Mouse (Mus musculus) thymus, adult 2 months (tissue): Measurements from ENCODE around the gene Lrsam1. TPM values are rescaled to one million over a fixed set of nuclear protein-coding genes. Genes with fewer than 3 reads are reported as not detected.

Source experiments
- DNase-seq: peaks from one replicate; pipeline ENCODE4 v3.0.0; 2021
- H3K27ac ChIP-seq: fragments of 200-500 bp; 2 replicates; pipeline ENCODE4 v1.5.1; 2012; ENCODE audit warnings: low read length, control low read depth; ENCODE audit not compliant: control insufficient read depth, insufficient read depth
- H3K27me3 ChIP-seq: fragments of 200-500 bp; 2 replicates; pipeline ENCODE4 v1.6.1; 2012; ENCODE audit warnings: mild to moderate bottlenecking, low read length, moderate library complexity, mixed read lengths; ENCODE audit not compliant: control insufficient read depth, insufficient read depth
- H3K36me3 ChIP-seq: fragments of 200-500 bp; 2 replicates; pipeline ENCODE4 v1.6.1; 2012; ENCODE audit warnings: mild to moderate bottlenecking, low read length, moderate library complexity; ENCODE audit not compliant: control insufficient read depth, insufficient read depth
- H3K4me1 ChIP-seq: fragments of 200-500 bp; replicated peaks from 2 replicates; pipeline ENCODE4 v1.6.1; 2012; ENCODE audit warnings: low read length; ENCODE audit not compliant: control insufficient read depth, insufficient read depth
- H3K4me3 ChIP-seq: fragments of 200-500 bp; 2 replicates; pipeline ENCODE4 v1.5.1; 2012; ENCODE audit warnings: mild to moderate bottlenecking, low read length, control low read depth, moderate library complexity; ENCODE audit not compliant: control insufficient read depth, insufficient read depth
- CTCF ChIP-seq: fragments of 200-500 bp; IDR thresholded peaks from 2 replicates; pipeline ENCODE4 v1.5.1; 2012; ENCODE audit warnings: mild to moderate bottlenecking, control low read depth, low read length, moderate library complexity, borderline replicate concordance; ENCODE audit not compliant: control insufficient read depth, poor library complexity, insufficient read depth; ENCODE audit errors: extremely low read depth
- POLR2A ChIP-seq: fragments of 200-500 bp; IDR thresholded peaks from 2 replicates; pipeline ENCODE4 v1.6.1; 2012; ENCODE audit warnings: mild to moderate bottlenecking, low read length, control low read depth, moderate library complexity; ENCODE audit not compliant: control insufficient read depth, poor library complexity, insufficient read depth; ENCODE audit errors: extremely low read depth
- WGBS: fragments of 180-500 bp; shearing (Covaris S2); methylation state at CpG from one replicate; pipeline ENCODE4 v1.1.7; 2018; 5-methylcytosine and 5-hydroxymethylcytosine counted together
- polyA plus RNA-seq: library from polyadenylated mRNA; depleted of rRNA; stranded (reverse); fragments of >200 nt; gene quantifications from 2 replicates; pipeline ENCODE4 v1.2.3, GENCODE M21; 2012

The Lrsam1 gene
- polyA plus RNA-seq, 1 experiment: 15.3 TPM

DNA sequence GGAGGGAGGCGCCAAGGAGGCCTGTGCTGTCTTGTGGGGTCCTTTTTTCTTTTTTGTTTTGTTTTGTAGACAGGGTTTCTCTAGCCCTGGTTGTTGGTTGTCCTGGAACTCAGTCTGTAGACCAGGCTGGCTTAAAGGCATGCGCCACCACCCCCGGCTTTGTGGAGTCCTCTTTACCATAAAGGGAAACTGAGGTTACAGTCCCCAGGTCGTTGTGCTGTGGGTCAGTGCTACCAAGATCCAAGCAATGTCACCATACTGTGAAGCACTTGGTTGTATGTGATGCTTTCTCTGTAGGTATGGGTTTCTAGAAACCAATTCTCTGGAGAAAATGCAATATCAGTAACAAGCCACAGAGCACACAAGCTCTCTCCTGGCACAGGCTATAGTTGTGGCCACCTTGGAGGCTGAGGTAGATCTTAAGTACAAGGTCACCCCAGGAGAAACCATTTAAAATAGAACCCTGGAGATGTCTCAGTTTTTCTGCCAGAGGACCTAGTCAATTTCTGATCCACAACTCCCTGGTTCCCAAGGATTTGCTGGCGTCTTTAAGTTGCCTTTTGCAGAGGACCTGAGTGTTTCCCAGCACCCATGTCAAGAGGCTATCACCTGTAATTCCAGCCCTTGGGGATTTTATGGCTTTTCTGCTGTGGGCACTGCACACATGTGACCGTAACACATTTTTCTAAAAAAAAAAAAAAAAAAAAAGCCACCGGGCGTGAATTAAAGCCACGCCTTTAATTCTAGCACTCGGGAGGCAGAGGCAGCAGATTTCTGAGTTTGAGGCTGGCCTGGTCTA lies 3.4 kb upstream of the Lrsam1 start:
- peaks cover 25% of the 10 kb centered on the region for H3K4me1 ChIP-seq
- no peak overlapping the region for H3K4me3 ChIP-seq
- DNase-seq: no peak
- no peak overlapping the region for H3K27ac ChIP-seq
- no peak for TF ChIP-seq CTCF
- no peak for TF ChIP-seq POLR2A
- 70% methylated on average over 10 of the region's 10 CpGs for WGBS
- peaks cover 15% of the 10 kb centered on the region for H3K36me3 ChIP-seq
- no peaks in the 10 kb centered on the region for H3K27me3 ChIP-seq

DNA sequence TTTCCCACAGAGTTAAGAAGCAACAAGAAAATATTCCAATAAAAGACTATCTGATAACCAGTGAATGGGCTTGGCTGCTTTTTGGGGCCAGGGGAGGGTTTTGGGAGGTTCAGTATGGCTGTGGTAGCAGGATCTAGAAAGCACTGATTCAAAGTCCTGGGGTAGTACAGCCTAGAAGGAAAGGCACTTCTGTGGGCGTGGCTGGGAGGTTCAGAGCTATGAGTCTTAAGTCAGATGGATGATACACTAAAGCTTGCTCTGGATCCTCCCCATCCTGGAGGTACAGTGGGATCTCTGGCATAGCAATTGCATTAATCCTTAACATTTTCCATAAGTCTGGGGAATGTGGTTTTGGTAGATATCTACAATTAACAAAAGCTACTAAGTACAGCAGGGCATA lies 2.6 kb upstream of the Lrsam1 start:
- TF ChIP-seq POLR2A: no peak
- TF ChIP-seq CTCF: no peak
- Histone ChIP-seq H3K4me1 (peaks cover 25% of the 10 kb centered on the region), H3K4me3 (no peak overlapping the region), H3K27ac (no peak overlapping the region), H3K36me3 (peaks cover 15% of the 10 kb centered on the region), H3K27me3 (no peaks in the 10 kb centered on the region)
- 92% methylated on average over 1 of the region's 1 CpGs for WGBS
- DNase-seq: no peak

DNA sequence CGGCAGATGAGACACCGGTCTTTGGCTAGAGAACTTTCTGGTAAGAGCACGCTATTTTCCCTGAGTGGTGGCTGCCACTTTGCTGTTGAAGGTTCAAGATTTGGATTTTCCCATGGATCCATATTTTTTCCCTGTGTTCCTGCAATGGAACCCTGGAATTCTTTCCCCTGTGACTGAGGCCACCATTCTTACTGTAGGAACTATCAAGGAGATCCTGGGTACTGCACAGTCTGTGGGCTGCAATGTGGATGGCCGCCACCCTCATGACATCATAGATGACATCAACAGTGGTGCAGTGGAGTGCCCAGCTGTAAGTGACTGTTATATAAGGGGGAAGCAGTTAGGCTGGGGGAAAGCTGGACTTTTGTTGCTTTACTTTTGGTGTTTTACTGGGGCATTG lies 2.1 kb upstream of the Lrsam1 start:
- H3K27ac ChIP-seq: peak overlapping the region; percentile 84; the same call in 1 of the 2 replicates
- DNase-seq: no peak
- H3K4me1 ChIP-seq: peaks cover 25% of the 10 kb centered on the region
- 81% methylated on average over 4 of the region's 4 CpGs for WGBS
- peaks cover 15% of the 10 kb centered on the region for H3K36me3 ChIP-seq
- H3K27me3 ChIP-seq: no peaks in the 10 kb centered on the region
- no peak overlapping the region for H3K4me3 ChIP-seq
- no peak for TF ChIP-seq CTCF
- TF ChIP-seq POLR2A: no peak

DNA sequence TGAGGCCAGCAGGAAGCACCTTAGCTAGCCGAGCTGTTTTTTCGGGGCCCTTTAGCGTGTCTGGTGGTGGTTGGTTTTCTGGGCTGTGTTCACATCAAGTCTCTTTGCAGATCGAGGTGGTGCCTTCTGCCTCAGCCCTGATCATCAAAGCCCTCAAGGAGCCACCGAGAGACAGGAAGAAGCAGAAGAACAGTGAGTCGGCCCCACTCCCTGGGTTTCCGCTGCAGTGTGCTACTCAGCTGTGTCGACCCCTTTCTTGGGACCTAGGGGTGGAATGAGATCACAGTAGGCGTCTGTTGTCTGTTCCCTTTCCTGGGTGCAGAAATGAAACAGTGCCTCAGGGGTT lies 1.4 kb upstream of the Lrsam1 start:
- TF ChIP-seq POLR2A: no peak
- TF ChIP-seq CTCF: no peak
- peak; percentile 67 for DNase-seq
- H3K36me3 ChIP-seq: peaks cover 15% of the 10 kb centered on the region
- H3K27me3 ChIP-seq: no peaks in the 10 kb centered on the region
- H3K4me3 ChIP-seq: peak overlapping the region; percentile 89
- H3K4me1 ChIP-seq: peaks cover 25% of the 10 kb centered on the region
- H3K27ac ChIP-seq: peak overlapping the region; percentile 84
- 1% methylated on average over 9 of the region's 9 CpGs for WGBS

DNA sequence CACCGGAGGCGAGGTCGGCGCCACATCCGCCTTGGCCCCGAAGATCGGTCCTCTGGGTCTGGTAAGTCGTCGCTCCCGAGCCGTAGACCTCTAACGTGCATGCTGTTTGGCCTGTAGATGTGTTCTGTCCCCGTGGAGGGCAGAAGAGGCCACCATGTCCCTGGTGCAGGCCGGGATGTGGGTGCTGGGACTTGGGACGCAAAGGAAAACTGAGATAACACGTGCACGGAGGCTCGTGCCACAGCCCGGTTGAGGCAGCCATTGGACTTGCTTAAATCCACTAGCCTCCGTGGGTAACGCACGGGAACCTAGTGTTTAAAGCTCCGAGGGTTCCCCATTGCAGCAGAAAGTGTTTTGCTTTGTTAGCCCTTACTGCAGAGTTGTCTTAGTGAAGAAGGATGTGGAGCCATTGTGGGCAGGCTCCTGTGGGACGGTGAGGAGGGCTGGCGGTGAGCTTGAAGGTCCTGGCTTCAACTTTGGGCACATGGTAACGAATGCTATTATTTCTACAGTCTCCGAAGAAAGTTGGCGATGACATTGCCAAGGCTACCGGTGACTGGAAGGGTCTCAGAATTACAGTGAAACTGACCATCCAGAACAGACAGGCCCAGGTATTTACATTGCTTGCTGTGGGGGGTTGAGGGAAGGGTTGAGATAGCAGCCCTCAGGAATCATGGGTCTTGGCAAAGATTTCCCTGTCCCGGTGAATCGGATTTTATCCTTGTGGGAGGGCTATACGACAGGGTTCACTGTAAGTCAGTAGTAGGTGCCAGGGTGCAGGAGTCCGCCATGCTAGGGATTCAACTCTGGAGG lies 854 bp upstream of the Lrsam1 start:
- under 1% methylated on average over 33 of the region's 33 CpGs for WGBS

DNA sequence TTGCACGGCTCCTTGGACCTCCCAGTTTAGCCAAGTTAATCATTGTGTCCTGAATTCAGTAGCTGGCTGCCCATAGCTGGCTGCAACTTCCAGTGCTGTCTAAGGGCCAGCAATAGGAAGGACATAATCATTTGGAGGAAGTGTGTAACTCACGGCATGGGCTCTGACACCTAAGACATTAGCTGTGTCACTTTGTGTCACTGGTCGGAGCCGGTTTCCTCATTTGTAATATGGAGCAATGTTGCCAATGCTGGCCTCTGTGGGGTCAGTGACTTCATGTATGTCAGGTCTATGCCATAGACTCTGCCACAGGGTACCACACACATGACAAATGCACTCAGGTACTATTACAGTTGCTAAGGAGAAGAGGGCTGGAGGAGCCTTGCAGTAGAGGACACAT lies 1.1 kb downstream of the Lrsam1 start:
- no peak overlapping the region for H3K27ac ChIP-seq
- H3K27me3 ChIP-seq: no peaks in the 10 kb centered on the region
- H3K4me1 ChIP-seq: peaks cover 16% of the 10 kb centered on the region
- H3K36me3 ChIP-seq: peaks cover 15% of the 10 kb centered on the region
- no peak overlapping the region for H3K4me3 ChIP-seq
- DNase-seq: no peak
- WGBS: 91% methylated on average over 4 of the region's 4 CpGs
- no peak for TF ChIP-seq POLR2A

More for the DNA sequence above, 854 bp upstream of the Lrsam1 start:
- no peak for TF ChIP-seq POLR2A
- TF ChIP-seq CTCF: no peak
- H3K36me3 ChIP-seq: peaks cover 15% of the 10 kb centered on the region
- H3K4me1 ChIP-seq: peaks cover 22% of the 10 kb centered on the region
- H3K27ac ChIP-seq: peak overlapping the region; percentile 84
- no peaks in the 10 kb centered on the region for H3K27me3 ChIP-seq
- H3K4me3 ChIP-seq: peak overlapping the region; percentile 89
- no peak for DNase-seq

DNA sequence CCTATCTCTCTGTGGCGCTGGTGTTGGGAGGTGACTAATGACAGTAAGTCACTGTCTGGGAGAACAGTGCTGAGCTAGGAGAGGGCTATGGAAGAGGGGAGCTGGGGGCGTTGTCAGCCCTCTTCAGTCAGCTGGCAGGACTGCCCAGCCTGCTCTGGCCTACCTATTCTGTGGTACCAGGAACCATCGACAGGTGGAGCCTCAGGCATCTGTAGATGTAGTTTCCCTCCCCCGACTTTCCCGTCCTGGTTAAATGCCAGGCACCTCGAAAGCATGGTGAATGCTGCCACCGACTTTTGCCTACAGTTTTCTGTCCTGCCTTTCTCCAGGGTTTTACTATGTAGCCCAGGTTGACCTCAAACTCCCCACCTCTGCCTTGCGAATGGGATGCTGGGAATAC lies 4.1 kb downstream of the Lrsam1 start:
- H3K27me3 ChIP-seq: no peaks in the 10 kb centered on the region
- H3K36me3 ChIP-seq: no peaks in the 10 kb centered on the region
- 68% methylated on average over 8 of the region's 8 CpGs for WGBS
- DNase-seq: no peak
- peaks cover 5% of the 10 kb centered on the region for H3K4me1 ChIP-seq
- TF ChIP-seq POLR2A (no peak), CTCF (no peak)
- H3K4me3 ChIP-seq: no peak overlapping the region
- H3K27ac ChIP-seq: no peak overlapping the region
